Mouse (Mus musculus): Measurements from ENCODE around the gene Arl4c. TPM values are rescaled to one million over a fixed set of nuclear protein-coding genes. Genes with fewer than 3 reads are reported as not detected.
"Not testable (repeated sequence)": the region's sequence is repeated elsewhere in the genome, so short reads cannot be mapped to it uniquely, and the experiment has no call there.

Arl4c gene
- polyA plus RNA-seq, 1 experiment from 2014 or later = 6.6 TPM

DNA sequence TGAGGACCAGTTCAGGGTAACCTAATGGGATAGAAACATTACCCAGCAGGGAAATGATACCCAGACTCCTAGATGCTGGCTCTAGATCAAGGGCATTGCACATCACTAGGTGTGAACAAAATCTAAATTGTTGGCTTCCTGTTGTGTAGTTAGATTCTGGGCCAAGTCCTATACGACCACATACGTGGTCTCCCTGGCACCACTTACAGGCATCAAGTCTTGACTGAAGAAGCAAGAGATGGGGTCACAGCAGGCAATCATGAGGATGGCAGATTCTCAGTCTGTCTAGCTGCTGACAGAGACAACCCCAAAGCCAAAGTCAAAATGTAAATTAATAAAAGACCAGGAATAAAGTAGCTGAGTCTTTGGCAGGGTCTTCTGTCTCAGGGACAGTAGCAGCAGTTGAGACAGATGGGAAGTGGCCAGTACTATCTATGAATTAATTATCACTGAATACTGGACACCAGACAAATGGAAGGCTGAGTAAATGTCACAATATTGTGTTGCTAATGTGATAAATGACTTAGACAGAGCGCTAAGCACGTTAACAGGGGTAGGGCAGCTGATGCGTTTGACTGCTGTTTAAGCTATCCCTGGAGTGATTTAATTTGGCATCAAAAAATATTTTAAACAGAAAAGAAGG, 58.7 kb downstream of the Arl4c start:
- Histone ChIP-seq H3K9me3 (ENCODE audit: control insufficient read depth, low read length) (no peaks in the 10 kb centered on the region), H3K27me3 (replicated peaks; ENCODE audit: control insufficient read depth, insufficient read depth, low read length) (no peaks in the 10 kb centered on the region), H3K4me1 (ENCODE audit: control insufficient read depth, insufficient read depth, low read length) (peaks cover 12% of the 10 kb centered on the region; the same call in 1 of the 2 replicates), H3K36me3 (ENCODE audit: control insufficient read depth, insufficient read depth, low read length) (no peaks in the 10 kb centered on the region), H3K27ac (replicated peaks; ENCODE audit: low read depth, low read length) (no peak overlapping the region), H3K4me2 (ENCODE audit: low read depth, low read length) (no peak overlapping the region), H3K9ac (ENCODE audit: low read depth, low read length) (no peak overlapping the region), H3K4me3 (ENCODE audit: low read depth, low read length) (no peak overlapping the region)
- DNase-seq (ENCODE audit: low spot score) (no peak), ATAC-seq (ENCODE audit: low read depth) (no peak)
- WGBS = 63% methylated on average over 5 of the region's 5 CpGs

DNA sequence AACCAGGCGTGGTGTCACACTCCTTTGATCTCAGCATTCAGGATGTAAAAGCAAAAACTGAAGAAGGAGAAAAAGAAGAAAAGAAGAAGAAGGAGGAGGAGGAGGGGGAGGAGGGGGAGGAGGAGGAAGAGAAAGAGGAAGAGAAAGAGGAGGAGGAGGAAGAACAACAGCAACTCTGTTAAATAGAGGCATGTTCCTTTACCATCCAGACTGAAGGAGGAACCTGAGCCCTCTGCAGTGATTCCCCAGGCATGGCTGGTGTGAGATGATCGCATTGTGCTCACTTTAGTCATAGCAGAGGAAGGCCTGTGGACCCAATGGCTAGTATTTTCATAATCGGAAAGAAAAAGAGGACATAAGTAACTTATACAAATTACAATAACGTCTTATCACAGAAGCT, 59.3 kb downstream of the Arl4c start:
- Histone ChIP-seq H3K4me2 (ENCODE audit: low read depth, low read length) (no peak overlapping the region), H3K4me1 (ENCODE audit: control insufficient read depth, insufficient read depth, low read length) (peaks cover 12% of the 10 kb centered on the region; the same call in 1 of the 2 replicates), H3K27me3 (replicated peaks; ENCODE audit: control insufficient read depth, insufficient read depth, low read length) (no peaks in the 10 kb centered on the region), H3K4me3 (ENCODE audit: low read depth, low read length) (no peak overlapping the region), H3K9me3 (ENCODE audit: control insufficient read depth, low read length) (no peaks in the 10 kb centered on the region), H3K27ac (replicated peaks; ENCODE audit: low read depth, low read length) (no peak overlapping the region), H3K9ac (ENCODE audit: low read depth, low read length) (no peak overlapping the region), H3K36me3 (ENCODE audit: control insufficient read depth, insufficient read depth, low read length) (no peaks in the 10 kb centered on the region)
- ATAC-seq (ENCODE audit: low read depth) (no peak), DNase-seq (ENCODE audit: low spot score) (no peak)
- WGBS = 80% methylated on average over 4 of the region's 4 CpGs

DNA sequence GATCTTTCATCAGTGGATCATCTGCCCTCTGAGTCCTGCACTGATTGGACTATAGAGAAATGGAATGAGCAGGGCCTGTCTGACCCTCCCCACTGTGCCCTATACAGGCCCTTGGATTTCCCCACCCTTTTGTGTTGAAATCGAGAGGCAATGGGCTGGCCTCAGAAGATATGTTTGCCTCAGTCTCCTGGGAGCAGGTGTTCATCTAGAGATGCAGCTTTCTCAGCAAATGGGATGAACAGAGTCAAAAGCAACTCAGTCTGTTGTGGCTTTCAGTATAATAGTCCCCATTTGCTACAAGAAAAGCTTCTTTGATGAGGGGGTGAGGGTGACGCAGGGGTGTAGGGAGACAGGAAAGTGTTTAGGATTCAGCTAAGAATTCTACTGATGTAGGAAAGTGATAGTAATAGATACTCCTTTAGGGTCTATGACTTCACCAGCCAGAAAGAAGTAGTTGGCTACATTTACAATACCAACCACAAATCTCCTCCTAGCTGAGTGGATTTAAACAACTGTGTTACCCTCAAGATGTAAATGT, 60.3 kb downstream of the Arl4c start:
- no peaks in the 10 kb centered on the region for H3K9me3 ChIP-seq (ENCODE audit: control insufficient read depth, low read length)
- no peak overlapping the region for H3K4me2 ChIP-seq (ENCODE audit: low read depth, low read length)
- H3K4me1 ChIP-seq (ENCODE audit: control insufficient read depth, insufficient read depth, low read length) = peaks cover 12% of the 10 kb centered on the region; the same call in 1 of the 2 replicates
- ATAC-seq (ENCODE audit: low read depth) = no peak
- WGBS = 63% methylated on average over 2 of the region's 2 CpGs
- H3K36me3 ChIP-seq (ENCODE audit: control insufficient read depth, insufficient read depth, low read length) = no peaks in the 10 kb centered on the region
- H3K4me3 ChIP-seq (ENCODE audit: low read depth, low read length) = no peak overlapping the region
- no peak overlapping the region for H3K27ac ChIP-seq (replicated peaks; ENCODE audit: low read depth, low read length)
- DNase-seq (ENCODE audit: low spot score) = no peak
- no peak overlapping the region for H3K9ac ChIP-seq (ENCODE audit: low read depth, low read length)
- no peaks in the 10 kb centered on the region for H3K27me3 ChIP-seq (replicated peaks; ENCODE audit: control insufficient read depth, insufficient read depth, low read length)

DNA sequence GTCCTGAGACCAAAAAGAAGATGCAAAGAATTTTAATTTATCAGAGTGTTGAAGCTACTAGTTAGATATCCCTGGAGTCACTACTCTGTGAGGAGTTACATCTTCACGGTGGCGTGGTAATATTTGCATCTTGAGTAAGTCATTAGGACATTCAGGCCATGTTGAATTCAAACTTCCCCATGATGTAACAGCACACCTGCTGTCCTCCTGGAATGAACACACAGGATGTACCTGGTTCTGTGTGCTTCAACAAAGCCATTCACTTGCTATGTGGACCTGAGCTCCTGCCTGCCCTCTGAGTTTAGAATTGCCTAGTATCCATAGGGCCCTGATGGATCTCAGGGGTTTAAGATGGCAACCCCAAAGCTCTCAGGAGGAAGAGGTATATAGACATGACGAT, 60.8 kb downstream of the Arl4c start:
- H3K9me3 ChIP-seq (ENCODE audit: control insufficient read depth, low read length) = no peaks in the 10 kb centered on the region
- H3K4me1 ChIP-seq (ENCODE audit: control insufficient read depth, insufficient read depth, low read length) = peaks cover 12% of the 10 kb centered on the region; the same call in 1 of the 2 replicates
- DNase-seq (ENCODE audit: low spot score) (no peak), ATAC-seq (ENCODE audit: low read depth) (no peak)
- WGBS = 82% methylated on average over 3 of the region's 3 CpGs
- no peak overlapping the region for H3K9ac ChIP-seq (ENCODE audit: low read depth, low read length)
- no peak overlapping the region for H3K27ac ChIP-seq (replicated peaks; ENCODE audit: low read depth, low read length)
- H3K27me3 ChIP-seq (replicated peaks; ENCODE audit: control insufficient read depth, insufficient read depth, low read length) = no peaks in the 10 kb centered on the region
- H3K4me3 ChIP-seq (ENCODE audit: low read depth, low read length) = no peak overlapping the region
- no peak overlapping the region for H3K4me2 ChIP-seq (ENCODE audit: low read depth, low read length)
- no peaks in the 10 kb centered on the region for H3K36me3 ChIP-seq (ENCODE audit: control insufficient read depth, insufficient read depth, low read length)

DNA sequence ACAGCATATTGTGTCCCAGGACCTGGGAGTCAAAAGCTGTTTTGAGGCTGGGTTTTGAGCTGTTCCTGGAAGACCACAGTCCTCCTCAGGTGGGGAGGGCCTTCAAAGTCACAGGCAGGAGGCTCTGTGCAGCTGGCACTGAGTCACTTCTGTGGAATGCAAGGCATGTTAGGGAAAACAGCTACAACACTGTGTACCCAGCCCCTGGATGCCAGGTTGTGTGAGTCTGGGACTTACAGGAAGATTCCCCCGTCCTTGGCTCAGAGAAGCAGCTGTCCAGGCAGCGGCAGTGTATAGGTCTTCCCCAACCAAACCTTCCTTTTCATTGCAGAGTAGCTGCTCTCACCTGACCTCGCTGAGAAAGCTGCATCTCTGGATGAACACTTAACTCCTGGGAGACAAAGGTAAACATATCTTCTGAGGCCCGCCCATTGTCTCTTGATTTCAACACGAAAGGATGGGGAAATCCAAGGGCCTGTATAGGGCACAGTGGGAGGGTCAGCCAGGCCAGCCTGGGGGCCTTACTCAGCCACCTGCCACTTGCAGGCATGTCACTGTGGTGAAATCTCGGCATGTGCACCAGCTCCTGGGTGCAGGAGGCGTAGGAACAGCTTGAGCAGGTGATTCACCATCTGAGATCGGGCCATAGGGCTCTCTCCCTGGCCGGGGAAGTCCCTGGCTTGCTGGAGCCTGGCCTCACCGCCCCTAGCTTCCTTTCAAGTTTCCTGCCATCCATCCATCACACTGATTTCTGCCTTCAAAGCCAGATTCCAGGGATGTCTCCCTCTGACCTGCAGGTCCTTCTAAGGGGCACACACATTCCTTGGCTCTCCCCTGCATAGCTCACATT, 62.4 kb downstream of the Arl4c start:
- peaks cover 12% of the 10 kb centered on the region; the same call in 1 of the 2 replicates for H3K4me1 ChIP-seq (ENCODE audit: control insufficient read depth, insufficient read depth, low read length)
- H3K9ac ChIP-seq (ENCODE audit: low read depth, low read length) = no peak overlapping the region
- no peak overlapping the region for H3K4me3 ChIP-seq (ENCODE audit: low read depth, low read length)
- DNase-seq (ENCODE audit: low spot score) (peak; percentile 54), ATAC-seq (ENCODE audit: low read depth) (peak; percentile 62; the same call in 1 of the 2 replicates)
- H3K4me2 ChIP-seq (ENCODE audit: low read depth, low read length) = no peak overlapping the region
- H3K27me3 ChIP-seq (replicated peaks; ENCODE audit: control insufficient read depth, insufficient read depth, low read length) = no peaks in the 10 kb centered on the region
- no peaks in the 10 kb centered on the region for H3K36me3 ChIP-seq (ENCODE audit: control insufficient read depth, insufficient read depth, low read length)
- H3K27ac ChIP-seq (replicated peaks; ENCODE audit: low read depth, low read length) = no peak overlapping the region
- no peaks in the 10 kb centered on the region for H3K9me3 ChIP-seq (ENCODE audit: control insufficient read depth, low read length)
- WGBS = 20% methylated on average over 10 of the region's 10 CpGs

DNA sequence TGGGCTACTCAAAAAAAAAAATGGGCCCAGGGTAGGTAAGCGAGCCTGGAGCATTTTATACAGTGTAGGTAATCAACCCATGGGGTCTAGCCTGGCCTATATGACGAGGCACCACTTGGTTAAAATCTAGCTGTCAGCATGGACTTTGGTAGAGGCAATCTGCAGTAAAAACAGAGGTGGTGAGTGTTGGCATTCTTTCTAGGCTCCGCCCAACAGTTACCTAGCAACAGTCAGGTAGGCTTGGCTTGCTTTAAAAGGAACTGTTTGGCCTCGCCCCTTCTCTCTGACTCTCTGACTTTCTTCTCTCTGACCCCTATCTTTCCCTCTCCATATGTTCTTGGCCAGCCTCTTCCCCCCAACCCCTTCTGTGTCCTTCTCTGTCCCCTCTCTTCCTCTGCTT, 63.4 kb downstream of the Arl4c start:
- 60% methylated on average over 4 of the region's 4 CpGs for WGBS
- no peak overlapping the region for H3K27ac ChIP-seq (replicated peaks; ENCODE audit: low read depth, low read length)
- no peaks in the 10 kb centered on the region for H3K9me3 ChIP-seq (ENCODE audit: control insufficient read depth, low read length)
- no peak for DNase-seq (ENCODE audit: low spot score)
- H3K4me1 ChIP-seq (ENCODE audit: control insufficient read depth, insufficient read depth, low read length) = peaks cover 12% of the 10 kb centered on the region; the same call in 1 of the 2 replicates
- no peak overlapping the region for H3K9ac ChIP-seq (ENCODE audit: low read depth, low read length)
- no peak overlapping the region for H3K4me3 ChIP-seq (ENCODE audit: low read depth, low read length)
- H3K4me2 ChIP-seq (ENCODE audit: low read depth, low read length) = no peak overlapping the region
- no peak for ATAC-seq (ENCODE audit: low read depth)
- H3K36me3 ChIP-seq (ENCODE audit: control insufficient read depth, insufficient read depth, low read length) = no peaks in the 10 kb centered on the region
- no peaks in the 10 kb centered on the region for H3K27me3 ChIP-seq (replicated peaks; ENCODE audit: control insufficient read depth, insufficient read depth, low read length)

DNA sequence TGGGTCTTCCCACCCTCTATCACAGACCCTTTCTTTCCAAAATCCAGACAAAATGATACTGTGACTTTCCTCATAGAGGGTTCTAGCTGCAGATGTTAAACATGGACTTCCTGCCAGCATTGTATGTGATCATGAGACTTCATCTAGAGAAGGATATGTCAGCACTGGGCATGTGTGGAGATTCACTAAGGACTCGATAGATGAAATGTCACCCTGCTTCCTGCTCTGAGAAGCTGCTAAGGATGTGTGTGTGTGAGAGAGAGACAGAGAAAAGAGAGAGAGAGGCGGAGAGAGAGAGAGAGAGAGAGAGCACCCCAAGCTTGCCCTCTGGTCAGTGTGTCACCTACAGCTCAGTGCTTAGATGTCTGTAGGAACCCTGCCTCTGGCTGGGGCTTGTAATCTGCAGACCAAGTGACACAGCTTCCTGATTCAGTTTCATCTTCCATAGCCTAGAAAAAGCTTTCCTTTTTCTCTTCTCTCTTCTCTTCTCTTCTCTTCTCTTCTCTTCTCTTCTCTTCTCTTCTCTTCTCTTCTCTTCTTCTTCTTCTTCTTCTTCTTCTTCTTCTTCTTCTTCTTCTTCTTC, 65.4 kb downstream of the Arl4c start:
- WGBS = 80% methylated on average over 2 of the region's 2 CpGs
- H3K36me3 ChIP-seq (ENCODE audit: control insufficient read depth, insufficient read depth, low read length) = not testable (repeated sequence)

DNA sequence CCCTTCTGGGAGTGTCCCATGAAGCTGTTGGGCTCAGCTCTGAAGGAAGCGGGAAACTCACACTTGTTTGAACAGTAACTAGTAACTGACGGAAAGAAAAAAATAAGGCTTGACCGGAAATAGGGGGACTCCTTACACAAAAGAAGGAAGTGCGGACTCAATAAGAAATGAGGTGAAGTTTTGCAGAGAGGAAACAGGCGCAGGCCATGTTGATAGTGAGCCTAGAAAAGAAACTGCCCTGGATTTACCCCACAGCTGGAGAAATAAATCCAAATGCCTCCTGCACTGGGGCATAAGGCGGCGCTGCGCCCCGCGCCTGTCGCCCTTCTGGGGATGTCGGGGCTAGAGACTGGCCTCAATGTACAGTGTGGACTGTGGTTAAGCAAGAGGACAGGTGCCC, 66.4 kb downstream of the Arl4c start:
- WGBS = 91% methylated on average over 12 of the region's 12 CpGs
- Histone ChIP-seq H3K4me3 (ENCODE audit: low read depth, low read length) (no peak overlapping the region), H3K9ac (ENCODE audit: low read depth, low read length) (no peak overlapping the region), H3K27ac (replicated peaks; ENCODE audit: low read depth, low read length) (no peak overlapping the region), H3K4me2 (ENCODE audit: low read depth, low read length) (no peak overlapping the region), H3K4me1 (ENCODE audit: control insufficient read depth, insufficient read depth, low read length) (peaks cover 12% of the 10 kb centered on the region; the same call in 1 of the 2 replicates), H3K27me3 (replicated peaks; ENCODE audit: control insufficient read depth, insufficient read depth, low read length) (no peaks in the 10 kb centered on the region), H3K9me3 (ENCODE audit: control insufficient read depth, low read length) (no peaks in the 10 kb centered on the region), H3K36me3 (ENCODE audit: control insufficient read depth, insufficient read depth, low read length) (no peaks in the 10 kb centered on the region)
- DNase-seq (ENCODE audit: low spot score) = no peak
- no peak for ATAC-seq (ENCODE audit: low read depth)

More for the DNA sequence above, 65.4 kb downstream of the Arl4c start:
- H3K9me3 ChIP-seq (ENCODE audit: control insufficient read depth, low read length); ATAC-seq (ENCODE audit: low read depth); DNase-seq (ENCODE audit: low spot score); H3K4me2 ChIP-seq (ENCODE audit: low read depth, low read length); H3K4me3 ChIP-seq (ENCODE audit: low read depth, low read length); H3K27me3 ChIP-seq (replicated peaks; ENCODE audit: control insufficient read depth, insufficient read depth, low read length); H3K27ac ChIP-seq (replicated peaks; ENCODE audit: low read depth, low read length); H3K9ac ChIP-seq (ENCODE audit: low read depth, low read length): not testable (repeated sequence)
- H3K4me1 ChIP-seq (ENCODE audit: control insufficient read depth, insufficient read depth, low read length) = peaks cover 12% of the 10 kb centered on the region; the same call in 1 of the 2 replicates

Data from embryonic facial prominence, embryonic 14.5 days (tissue).